Mouse (Mus musculus): ENCODE measurements around the gene Lamc3. TPM values are rescaled to one million over a fixed set of nuclear protein-coding genes. Genes with fewer than 3 reads are reported as not detected.

Lamc3 gene
- total RNA-seq, 1 experiment from 2014 or later, result 15.9 TPM

GRCm38 (mm10) chr2:31935054-31935453, 48.0 kb downstream of the Lamc3 start:
- DNase-seq, result no peak

DNA sequence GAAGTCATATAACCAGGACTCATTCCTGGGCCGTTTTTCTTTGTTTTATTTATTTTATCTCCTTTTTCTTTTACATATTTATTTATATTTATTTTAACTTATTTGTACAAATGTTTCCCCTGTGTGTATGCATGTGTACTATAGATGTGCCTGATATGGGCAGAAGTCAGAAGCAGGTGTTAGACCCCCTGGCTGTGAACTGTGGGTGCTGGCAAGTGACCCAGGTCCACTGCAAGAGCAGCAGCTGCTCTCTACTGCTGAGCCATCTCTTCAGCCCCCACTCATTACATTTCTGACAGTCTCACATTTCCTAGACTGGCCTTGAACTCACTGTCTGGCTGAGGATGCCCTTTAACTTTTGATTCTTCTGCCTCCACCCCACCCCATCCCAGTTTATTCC, 51.2 kb downstream of the Lamc3 start:
- DNase-seq, result no peak

DNA sequence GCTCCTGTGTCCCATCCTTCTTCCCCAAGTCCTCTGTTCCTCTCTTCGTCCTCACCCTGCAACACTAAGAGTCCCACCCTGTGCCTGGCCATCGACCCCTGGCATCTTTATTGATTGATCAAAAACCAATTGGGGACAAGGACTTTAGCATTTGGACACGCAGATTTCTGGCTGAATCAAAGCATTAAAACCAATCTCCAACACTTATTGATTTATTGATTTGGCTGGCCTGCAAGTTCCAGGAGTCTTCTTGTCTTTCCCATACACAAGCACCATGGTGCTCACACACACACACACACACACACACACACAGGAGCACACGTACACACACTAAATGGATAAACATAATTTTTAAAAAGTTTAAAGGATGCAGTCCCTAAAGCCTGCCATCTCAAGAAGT, 55.9 kb downstream of the Lamc3 start:
- no peak for DNase-seq

DNA sequence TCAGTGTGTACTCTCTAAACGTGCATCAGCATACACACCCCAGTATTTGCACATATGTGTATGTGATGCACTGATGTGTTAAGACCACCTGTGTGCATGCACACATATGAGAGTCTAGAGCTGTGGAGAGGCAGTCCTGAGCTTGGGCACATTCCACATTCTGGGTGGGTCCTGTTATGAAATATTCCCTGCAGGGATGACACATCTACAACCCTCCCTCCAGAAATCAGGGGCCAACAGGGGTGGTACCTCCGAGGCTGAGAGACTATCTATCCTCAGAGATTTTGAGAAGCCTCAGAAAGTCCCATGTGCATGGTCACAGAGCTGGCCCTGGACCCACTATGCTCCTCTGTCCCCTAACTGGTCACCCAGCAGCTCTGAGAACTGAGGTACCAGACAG, 58.5 kb downstream of the Lamc3 start:
- DNase-seq, result no peak

- peak; percentile 17 for DNase-seq
Measured at GRCm38 (mm10) chr2:31948392-31948791, 61.3 kb downstream of the Lamc3 start.

- DNase-seq, result no peak
Measured at GRCm38 (mm10) chr2:31948801-31949200, 61.7 kb downstream of the Lamc3 start.

DNA sequence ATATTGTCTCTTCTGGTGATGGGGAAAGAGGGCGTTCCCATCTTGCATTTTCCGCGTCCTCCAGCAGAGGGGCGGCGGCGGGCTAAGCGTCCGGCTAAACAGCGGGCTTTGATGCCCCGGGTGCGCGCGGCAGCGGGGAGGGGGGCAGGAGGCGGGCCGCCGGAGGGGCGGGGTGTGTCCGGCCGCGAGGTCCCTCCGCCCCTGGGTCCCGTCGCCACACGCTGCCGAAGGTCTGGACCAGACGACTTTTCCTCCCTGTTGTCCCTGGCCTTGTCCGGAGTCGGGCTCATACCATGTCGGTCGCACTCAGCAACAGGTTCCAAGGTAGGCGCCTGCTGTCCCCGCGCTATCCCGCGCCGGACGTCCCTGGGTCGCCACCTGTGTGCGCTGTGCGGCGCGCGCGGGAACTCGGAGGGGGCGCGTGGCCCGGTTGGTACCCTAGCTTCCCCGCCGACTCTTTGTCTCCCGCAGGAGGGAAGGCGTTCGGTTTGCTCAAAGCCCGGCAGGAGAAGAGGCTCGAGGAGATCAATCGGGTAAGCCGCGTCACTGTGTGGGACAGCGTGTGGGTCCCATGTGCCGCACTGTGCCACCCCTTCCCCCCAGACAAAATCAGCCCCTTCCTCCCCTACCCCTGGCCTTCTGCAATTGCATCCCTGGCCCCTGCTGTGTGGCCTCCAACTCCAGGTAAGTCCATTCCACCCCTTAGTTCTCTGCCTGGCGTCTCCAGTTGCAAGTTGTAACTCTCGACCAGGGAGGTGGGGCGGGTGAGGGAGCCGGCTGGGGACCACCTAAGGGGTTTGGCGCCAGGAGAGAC, 63.2 kb downstream of the Lamc3 start, which contains the start of gene Aif1l:
Gene Aif1l, plus strand, starts transcription at position 82 of the 814 bp plus-strand sequence.
- DNase-seq, result peak; percentile 66

GRCm38 (mm10) chr2:31950966-31951365, 63.9 kb downstream of the Lamc3 start:
- no peak for DNase-seq

GRCm38 (mm10) chr2:31952236-31952635, 65.1 kb downstream of the Lamc3 start:
- DNase-seq, result no peak

GRCm38 (mm10) chr2:31952725-31953124, 65.6 kb downstream of the Lamc3 start:
- no peak for DNase-seq

DNA sequence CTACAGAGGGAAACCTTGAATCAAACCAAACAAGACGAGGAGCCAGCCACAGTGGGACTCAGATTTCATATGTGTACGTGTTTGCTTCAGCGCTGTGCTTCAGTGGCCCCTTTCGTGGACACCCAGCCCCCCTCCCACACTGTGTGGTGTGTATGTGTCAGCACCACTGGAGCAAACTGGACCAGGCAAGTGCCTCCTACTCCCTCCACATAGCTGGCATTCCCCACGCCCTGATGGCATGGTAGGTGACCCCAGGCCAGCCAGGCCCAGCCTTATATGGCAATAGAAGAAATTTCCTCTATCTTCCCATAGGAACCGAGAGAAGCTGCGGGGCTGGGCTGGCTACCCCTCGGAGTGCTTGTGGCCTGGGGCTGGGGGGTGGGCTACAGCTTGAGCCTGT, 66.6 kb downstream of the Lamc3 start:
- DNase-seq, result no peak

DNA sequence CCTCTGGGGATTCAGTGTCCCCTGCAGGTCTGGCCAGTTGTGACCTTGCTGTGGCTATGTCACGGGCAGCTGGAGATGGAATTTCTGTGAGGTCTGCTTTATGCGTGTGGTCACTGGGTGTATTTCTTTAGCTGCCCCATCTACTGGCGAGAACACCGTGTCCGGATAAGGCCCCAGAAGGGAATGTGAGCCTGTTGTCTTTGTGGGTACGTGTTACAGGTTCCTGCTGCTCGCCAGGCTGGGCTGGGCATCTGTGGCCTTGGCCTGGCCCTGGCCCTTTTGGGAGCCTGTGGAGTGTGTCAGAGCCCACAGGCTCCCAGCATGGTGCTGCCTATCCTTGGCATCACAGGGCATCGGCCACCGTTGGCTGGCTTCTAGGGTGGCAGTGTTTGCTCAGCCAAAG, 67.7 kb downstream of the Lamc3 start:
- DNase-seq, result peak; percentile 52

DNA sequence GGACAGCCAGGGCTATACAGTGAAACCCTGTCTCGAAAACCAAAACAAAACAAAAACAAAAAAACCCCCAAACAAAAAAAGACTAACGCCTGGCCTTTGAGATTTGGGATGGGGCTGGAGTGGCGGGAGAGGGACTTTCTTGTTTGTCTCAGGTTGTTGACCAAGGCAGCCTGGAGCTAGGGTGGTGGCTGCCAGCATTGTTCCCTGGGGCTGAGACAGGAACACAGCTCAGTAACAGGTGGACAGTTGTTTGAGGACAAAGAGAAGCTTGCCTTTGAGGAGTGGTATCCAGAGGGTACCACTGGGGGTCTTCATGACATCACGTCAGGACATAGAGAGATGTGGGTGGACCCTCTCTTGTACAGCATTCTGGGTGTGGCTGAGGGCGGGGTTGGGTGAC, 68.6 kb downstream of the Lamc3 start:
- DNase-seq, result no peak

DNA sequence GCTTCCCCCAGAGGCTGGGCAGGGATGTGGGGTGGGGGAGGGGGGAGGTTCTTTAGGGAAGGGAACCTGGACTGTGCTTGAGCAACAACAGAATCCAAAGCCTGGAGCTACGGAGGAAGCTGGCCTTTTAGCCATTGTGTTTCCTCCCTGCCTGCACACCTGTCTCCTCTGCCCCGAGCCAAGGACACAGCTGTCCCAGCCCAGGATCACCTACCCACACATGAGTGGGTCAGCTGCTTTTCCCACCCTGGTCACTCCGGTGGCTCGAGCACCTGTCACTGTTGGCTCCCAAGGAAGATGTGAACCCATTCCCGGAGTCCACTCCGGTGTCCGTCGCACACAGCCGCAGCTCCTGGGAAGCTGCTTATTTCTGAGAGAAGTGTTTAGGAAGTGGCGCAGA, 70.1 kb downstream of the Lamc3 start:
- no peak for DNase-seq

- DNase-seq, result no peak
Measured at GRCm38 (mm10) chr2:31960986-31961385, 73.9 kb downstream of the Lamc3 start.

DNA sequence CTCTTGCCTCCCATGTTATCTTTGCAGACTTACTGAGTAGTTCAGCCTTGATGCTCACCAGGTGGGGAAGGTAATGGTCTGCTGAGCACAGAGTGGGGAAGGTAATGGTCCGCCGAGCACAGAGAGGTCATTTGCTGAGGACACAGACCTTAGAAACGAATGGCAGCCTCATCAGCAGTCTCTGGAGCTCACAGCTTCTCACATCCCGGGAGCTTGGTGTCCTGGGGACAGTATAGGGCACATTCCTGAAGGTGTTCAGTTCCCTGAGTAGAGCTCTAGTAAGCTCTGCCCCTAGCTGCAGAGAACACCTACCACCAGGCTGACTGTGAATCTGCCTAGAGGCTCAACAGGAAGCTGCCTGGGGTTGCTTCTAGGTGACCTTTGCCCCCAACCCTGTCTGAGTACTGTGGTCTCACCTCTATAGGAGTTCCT, 74.7 kb downstream of the Lamc3 start:
- DNase-seq, result no peak

DNA sequence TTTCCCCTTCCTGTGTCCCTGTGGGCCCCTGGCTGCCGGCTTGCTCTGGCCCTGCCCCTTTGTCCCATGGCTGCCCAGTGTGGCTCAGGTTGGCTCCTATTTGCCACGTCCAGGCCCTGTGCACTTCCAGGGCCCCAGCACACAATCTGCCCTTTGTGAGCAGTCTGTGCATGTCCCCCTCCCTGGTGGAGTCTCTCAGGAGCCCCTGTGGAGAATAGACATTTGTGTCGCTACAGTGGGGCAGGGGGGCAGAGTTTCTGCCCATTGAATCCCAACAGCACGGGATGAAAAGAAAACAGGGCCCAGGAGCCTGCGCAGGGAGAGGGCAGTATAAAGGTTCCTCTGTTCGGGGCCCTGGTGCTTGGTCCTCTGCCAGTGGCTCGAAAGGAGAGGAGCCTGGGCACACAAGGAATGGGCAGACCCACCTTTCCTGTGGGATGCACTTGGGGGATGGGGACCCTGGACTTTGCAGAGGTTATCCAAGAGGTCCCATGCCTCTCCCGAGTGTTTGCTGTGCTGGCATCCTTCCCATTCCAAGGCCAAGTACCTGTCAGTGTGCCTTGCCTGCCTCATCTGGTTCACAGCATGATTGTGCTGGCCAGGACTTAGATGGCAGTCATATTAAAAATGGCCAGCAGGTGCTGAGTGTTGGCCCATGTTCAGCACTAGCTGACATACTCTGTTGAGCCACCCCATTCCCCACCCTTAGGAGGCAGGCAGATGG, 75.6 kb downstream of the Lamc3 start:
- DNase-seq, result no peak

GRCm38 (mm10) chr2:31963491-31963890, 76.4 kb downstream of the Lamc3 start:
- DNase-seq, result no peak

DNA sequence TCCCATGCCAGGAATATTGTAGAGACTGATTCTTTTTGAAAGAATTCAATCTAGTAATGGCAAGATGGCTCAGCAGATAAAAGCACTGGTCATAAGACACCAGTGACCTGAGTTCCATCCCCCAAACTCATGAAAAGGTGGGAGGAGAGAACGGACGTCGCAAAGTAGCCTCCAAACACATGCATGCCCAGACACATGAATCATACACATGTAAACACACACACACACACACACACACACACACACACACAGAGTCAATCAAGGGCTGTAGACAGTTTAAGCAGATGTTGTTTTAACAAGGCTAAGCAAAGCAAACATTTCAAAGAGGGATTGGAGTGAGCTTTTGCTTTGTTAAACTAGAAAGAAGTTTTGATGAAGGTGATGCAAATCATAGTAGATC, 77.1 kb downstream of the Lamc3 start:
- no peak for DNase-seq

DNA sequence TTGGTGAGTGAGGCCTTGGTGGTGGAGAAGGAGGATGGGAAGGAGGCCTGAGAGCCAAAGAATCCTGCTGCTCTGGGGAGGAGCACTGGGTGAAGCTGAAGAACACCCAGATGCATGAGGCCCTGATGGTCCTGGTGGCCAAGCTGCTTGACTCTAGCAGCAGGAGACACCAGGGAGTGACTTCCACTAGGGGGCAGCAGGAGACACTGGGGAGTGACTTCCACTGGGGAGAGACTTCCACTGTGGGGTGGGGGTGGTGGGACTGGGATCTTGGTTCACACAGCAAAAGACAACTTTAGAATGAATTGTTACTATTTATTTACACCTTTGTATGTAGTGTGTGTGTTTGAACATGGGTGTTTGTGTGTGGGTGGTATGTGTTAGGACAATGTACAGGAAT, 78.0 kb downstream of the Lamc3 start:
- DNase-seq, result peak; percentile 46

- no peak for DNase-seq
Measured at GRCm38 (mm10) chr2:31966801-31967200, 79.7 kb downstream of the Lamc3 start.

DNA sequence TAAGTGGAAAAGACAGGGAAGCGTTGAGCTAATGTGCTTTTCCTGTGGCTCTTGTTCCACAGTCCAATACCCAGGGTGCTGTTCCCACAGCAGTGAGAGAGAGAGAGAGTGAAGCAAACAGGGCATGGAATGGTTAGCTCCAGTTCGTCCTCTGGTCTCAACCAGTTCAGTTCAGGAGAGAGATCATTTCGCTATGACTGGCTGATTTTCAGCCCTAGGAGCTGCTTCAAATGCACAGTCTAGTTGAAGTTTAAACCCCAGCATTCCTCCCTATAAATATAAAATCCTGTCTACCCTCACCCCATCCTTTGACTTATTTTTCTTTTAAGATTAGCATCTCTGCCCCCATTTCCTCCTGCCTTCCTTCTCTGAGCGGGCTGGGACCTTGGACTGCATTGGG, 85.5 kb downstream of the Lamc3 start:
- DNase-seq, result no peak

- peak; percentile 99 for DNase-seq
Measured at GRCm38 (mm10) chr2:31974141-31974808, 87.2 kb downstream of the Lamc3 start, which contains the start of gene Nup214. Gene Nup214, plus strand, starts transcription at chr2:31974436.
